Comparison of ENCODE assay signal across 17 mouse cellular contexts in the genomic region with DNA sequence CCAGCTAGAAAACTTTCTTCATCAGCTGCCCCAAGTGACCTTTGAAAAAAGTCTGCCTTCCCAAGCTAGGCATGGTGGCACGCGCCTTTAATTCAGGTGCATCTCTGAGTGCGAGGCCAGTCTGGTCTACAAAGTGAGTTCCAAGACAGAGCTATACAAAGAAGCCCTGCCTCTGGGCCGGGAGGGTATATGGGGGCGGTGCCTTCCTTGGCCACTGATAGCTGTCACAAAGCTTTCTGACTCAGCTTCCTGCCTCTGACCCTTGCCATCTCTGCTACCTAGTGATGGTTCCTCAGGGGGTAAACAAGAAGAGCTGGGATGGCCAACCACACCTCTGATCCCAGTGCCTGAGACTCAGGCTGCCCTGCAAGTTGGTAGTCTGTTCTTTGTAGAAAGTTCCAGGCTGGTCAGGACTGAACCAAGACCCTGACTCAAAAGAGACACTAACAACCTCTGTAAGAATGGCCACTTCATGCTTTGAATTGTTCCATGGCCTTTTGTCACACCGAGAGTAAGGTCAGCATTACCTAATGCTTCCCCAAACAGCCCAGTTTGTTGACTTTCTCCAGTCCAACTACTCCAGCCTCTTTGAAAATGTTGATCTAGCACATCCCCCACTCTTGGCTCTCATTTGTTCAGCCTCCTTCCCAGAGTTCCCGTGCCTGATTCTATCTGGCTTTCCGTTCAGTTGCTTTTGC.
DNase-seq lines count a peak whose midpoint lies in the region; ATAC-seq lines count a peak whose summit lies in the region.
"Had no signal": no experiment of that assay in that cellular context is flagged by ENCODE, and none has a peak within 500 bp of the region (broad histone marks: within the 10 kb centered on the region; RNA-seq: fewer than 3 reads in every experiment).

No protein-coding gene starts in this region.

- 0 out of 2 replicates have a peak, but pooled peaks cover 4% of the 10 kb centered on the region for H3K4me1 ChIP-seq in heart, embryonic 11.5 days (ENCODE audit: control insufficient read depth, insufficient read depth, low read length)
- H3K4me1 ChIP-seq in liver, embryonic 13.5 days (replicated peaks), result peaks cover 79% of the 10 kb centered on the region
- H3K4me1 ChIP-seq: forebrain, embryonic 12.5 days; limb, embryonic 15.5 days; neural tube, embryonic 13.5 days had no signal

- H3K9me3 ChIP-seq in heart, embryonic 11.5 days (replicated peaks; ENCODE audit: control insufficient read depth, low read length), result no peaks in the 10 kb centered on the region
- peaks cover 10% of the 10 kb centered on the region for H3K9me3 ChIP-seq in liver, embryonic 13.5 days (replicated peaks)
- H3K9me3 ChIP-seq: forebrain, embryonic 12.5 days; limb, embryonic 15.5 days; neural tube, embryonic 13.5 days had no signal

- no peak overlapping the region for H3K4me3 ChIP-seq in heart, embryonic 11.5 days (ENCODE audit: low read depth, low read length)
- no peak overlapping the region for H3K4me3 ChIP-seq in liver, embryonic 13.5 days (replicated peaks)
- H3K4me3 ChIP-seq: forebrain, embryonic 12.5 days; gastrocnemius, adult 2 months; limb, embryonic 15.5 days; neural tube, embryonic 13.5 days had no signal

- H3K27ac ChIP-seq in heart, embryonic 11.5 days (ENCODE audit: low read depth, low read length), result peak overlapping the region; percentile 75
- H3K27ac ChIP-seq in liver, embryonic 13.5 days, result peak overlapping the region; percentile 95
- H3K27ac ChIP-seq: forebrain, embryonic 12.5 days; gastrocnemius, adult 2 months; kidney, postnatal 0 days; limb, embryonic 15.5 days; neural tube, embryonic 13.5 days had no signal

- WGBS in heart, embryonic 11.5 days (ENCODE audit: insufficient replicate concordance), result 75% methylated on average over 8 of the region's 8 CpGs
- WGBS in liver, embryonic 13.5 days (ENCODE audit: insufficient replicate concordance), result 57% methylated on average over 8 of the region's 8 CpGs

- H3K27me3 ChIP-seq in heart, embryonic 11.5 days (ENCODE audit: control insufficient read depth, insufficient read depth, low read length), result no peaks in the 10 kb centered on the region
- no peaks in the 10 kb centered on the region for H3K27me3 ChIP-seq in liver, embryonic 13.5 days
- H3K27me3 ChIP-seq: forebrain, embryonic 12.5 days; limb, embryonic 15.5 days; neural tube, embryonic 13.5 days had no signal

- ATAC-seq in heart, embryonic 11.5 days (replicated peaks; ENCODE audit: insufficient number of reproducible peaks, low FRiP score, low TSS enrichment), result peak; percentile 74
- ATAC-seq in liver, embryonic 13.5 days (ENCODE audit: low read depth), result peak; percentile 72
- ATAC-seq: hindbrain, embryonic 16.5 days; midbrain, embryonic 16.5 days had no signal

- H3K4me2 ChIP-seq in heart, embryonic 11.5 days, result no peak overlapping the region
- peak overlapping the region; percentile 38 for H3K4me2 ChIP-seq in liver, embryonic 13.5 days
- H3K4me2 ChIP-seq: forebrain, embryonic 12.5 days; limb, embryonic 15.5 days; neural tube, embryonic 13.5 days had no signal

- peaks cover 7% of the 10 kb centered on the region; the same call in 1 of the 2 replicates for H3K36me3 ChIP-seq in heart, embryonic 11.5 days (ENCODE audit: control insufficient read depth, insufficient read depth, low read length)
- H3K36me3 ChIP-seq in liver, embryonic 13.5 days, result peaks cover 55% of the 10 kb centered on the region

- no peak overlapping the region for H3K9ac ChIP-seq in heart, embryonic 11.5 days (ENCODE audit: low read depth, low read length)
- peak overlapping the region; percentile 57 for H3K9ac ChIP-seq in liver, embryonic 13.5 days
- H3K9ac ChIP-seq: forebrain, embryonic 12.5 days; limb, embryonic 15.5 days; neural tube, embryonic 13.5 days had no signal

- no peak for DNase-seq in heart, adult 9 months (ENCODE audit: low spot score in 2 of 2)
- peak; percentile 25 for DNase-seq in adipocyte (ENCODE audit: low spot score)
- peak; percentile 50 for DNase-seq in liver, embryonic 13.5 days
- DNase-seq in lung, postnatal 25 days (ENCODE audit: low spot score), result peak; percentile 80
- DNase-seq in right cerebral cortex, adult 2 months (ENCODE audit: low spot score in 2 of 2), result no peak
- DNase-seq in layer of hippocampus, postnatal 14 days (ENCODE audit: low spot score in 2 of 2), result no peak
- no peak for DNase-seq in frontal cortex, postnatal 36 days (ENCODE audit: low spot score in 2 of 2)
- DNase-seq: cerebellum, postnatal 10 days; gastrocnemius, adult 2 months; thymus, postnatal 36 days had no signal

Comparison
In these comparisons a context has a peak if more than half of its experiments do, and no peak if none do; other contexts are left out.
1. DNase-seq: peak in adipocyte (single experiment), liver, embryonic 13.5 days (single experiment) and lung, postnatal 25 days (single experiment); none in heart, adult 9 months (0 of 2), right cerebral cortex, adult 2 months (0 of 2), layer of hippocampus, postnatal 14 days (0 of 2) and frontal cortex, postnatal 36 days (0 of 2).